Mouse (Mus musculus): ENCODE data around the gene Nudt14.

DNA sequence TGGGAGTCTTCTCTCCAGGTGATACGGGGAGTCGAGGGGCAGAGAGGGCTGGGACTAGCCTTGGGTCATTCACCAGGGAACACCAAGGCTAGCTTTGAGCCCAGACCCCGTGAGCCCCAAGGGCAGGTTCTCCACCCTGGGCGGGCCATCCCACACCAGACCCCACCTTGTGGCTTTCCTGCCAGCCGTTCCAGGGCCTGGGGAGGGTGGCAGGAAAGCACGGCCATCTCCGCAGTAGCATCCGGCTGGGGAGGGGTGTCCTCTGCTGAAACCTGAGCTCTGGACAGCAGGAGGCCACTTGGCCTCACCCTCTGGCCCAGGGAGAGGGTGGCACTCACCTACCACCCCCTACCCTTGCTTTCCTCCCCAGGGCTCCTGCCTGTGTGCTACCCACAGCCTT, 24.0 kb downstream of the Nudt14 start:
- TF ChIP-seq CTCF (IDR thresholded peaks at IDR 0.05) (peak; percentile 12; the same call in 1 of the 2 replicates), EP300 (IDR thresholded peaks at IDR 0.05) (no peak)
